Mouse (Mus musculus) right cerebral cortex, postnatal 14 days (tissue): ENCODE measurements around the gene Btbd9.
"Not testable (repeated sequence)": the region's sequence is repeated elsewhere in the genome, so short reads cannot be mapped to it uniquely, and the experiment has no call there.

Source experiments
- DNase-seq: peaks from one replicate; pipeline ENCODE4 v3.0.0; 2022

Btbd9 gene

DNA sequence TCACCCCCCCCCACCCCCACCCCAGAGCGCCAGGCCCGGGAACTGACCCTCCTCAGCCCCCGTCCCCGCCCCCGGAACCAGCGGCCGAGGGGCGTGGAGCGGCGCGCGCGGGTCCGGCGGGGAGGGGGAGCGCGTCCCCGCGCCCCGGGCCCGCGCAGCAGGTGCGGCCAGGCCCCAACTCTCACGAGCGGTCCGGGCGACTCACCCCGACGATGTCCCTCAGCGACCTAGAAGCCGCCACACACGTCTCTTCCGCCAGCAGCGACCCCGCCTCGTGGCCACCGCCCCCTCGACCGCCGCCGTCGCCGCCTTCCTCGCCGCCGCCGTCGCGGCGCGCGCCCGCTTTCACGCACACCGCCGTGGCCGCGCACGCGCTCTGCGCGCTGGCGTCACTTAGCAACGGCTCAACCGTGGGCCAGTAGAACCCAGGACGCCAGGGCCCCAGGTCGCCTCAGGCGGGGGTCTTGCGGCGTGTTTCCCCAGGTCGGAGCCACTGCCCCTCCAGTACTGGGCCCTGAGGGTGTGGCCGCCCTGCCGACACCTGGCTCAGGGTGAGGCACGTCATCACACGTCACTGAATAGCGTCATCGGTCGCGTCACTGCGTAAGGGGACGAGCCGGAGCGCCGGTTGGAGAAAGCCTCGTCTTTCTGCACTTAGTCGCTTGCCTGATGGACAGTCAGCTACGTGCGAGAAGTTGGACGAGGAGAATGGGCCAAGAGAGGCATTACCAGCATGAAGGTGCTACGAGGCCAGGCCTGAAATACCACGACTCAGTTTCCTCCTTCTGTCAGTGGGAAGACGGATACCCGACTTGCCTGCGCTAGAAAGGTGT, at the start of gene Btbd9:
Gene Btbd9 (minus strand): TSS at position 548 of the 833 bp plus-strand sequence.
- DNase-seq = peak; percentile 94

DNA sequence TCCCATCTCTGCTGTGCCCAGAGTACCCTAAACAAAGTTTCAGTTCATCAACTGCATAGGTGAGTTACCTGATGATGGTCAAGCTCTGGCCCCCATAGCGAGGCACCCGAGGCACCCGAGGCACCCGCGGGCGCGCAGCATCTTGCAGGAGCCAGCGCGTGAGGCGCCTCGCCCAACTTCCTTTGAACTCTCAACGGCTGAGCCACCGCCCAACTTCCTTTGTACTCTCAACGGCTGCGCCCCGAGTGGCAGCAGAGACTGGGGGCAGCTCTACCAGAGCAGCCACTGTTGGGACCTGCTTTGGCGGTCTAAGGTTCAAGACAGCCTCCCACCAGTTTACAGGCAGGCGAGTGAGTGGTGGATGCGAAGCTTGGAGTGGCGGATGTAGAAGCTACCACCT, 47.8 kb upstream of the Btbd9 start, which contains the start of gene Dnah8:
Gene Dnah8 (plus strand): TSS at position 223 of the 400 bp plus-strand sequence.
- not testable (repeated sequence) for DNase-seq

DNA sequence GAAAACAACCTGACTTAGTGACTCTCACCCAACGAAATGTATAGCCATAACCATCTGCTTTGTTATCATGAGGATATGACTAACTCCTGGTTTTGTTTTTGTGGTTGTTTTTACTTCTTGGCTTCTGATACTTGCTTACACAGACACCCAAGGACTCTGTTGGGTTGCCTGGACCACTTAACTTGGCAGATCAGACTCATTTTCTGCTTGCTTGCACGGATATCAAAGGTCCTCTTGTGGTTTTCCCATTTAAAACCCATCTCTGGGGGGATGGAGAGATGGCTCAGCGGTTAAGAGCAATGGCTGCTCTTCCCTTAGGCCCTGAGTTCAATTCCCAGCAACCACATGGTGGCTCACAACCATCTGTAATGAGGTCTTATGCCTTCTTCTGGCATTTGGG, 46.9 kb upstream of the Btbd9 start:
- no peak for DNase-seq

DNA sequence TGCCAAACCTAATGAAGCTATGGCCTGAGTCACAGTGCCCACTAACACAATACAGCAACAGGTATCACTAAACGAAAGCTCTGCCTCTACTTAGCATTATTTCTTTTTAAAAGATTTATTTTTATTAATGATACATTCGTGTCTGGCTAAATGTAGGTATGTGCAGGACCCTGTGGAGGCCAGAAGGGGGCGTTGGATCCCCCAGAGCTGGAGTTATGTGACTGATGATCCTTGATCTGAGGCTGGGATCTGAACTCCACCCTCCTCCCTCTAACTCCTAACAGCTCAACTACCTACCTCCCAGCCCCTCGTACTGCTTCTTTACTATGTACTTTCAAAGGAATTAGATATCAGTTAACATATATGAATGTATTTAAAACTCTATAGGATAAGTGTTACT, 45.2 kb upstream of the Btbd9 start:
- DNase-seq = no peak

DNA sequence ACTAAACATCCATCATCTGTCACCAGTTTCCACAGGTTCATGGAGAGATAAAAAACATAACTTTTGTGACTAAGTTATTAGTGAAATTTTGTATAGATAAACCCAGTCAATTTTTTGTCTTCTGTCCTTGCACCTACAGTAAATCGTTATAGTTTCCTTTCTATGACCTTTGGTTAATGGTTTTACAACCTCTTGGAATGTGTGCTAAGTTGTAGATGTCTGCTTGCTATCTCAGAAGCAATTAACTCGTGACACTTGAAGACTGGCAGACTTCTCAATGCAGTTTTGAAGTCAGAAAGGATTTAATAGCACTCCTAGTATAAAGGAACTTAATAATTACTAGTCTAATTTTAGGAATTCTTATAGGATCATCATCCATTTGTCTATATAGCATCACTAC, 44.3 kb upstream of the Btbd9 start:
- DNase-seq = no peak

DNA sequence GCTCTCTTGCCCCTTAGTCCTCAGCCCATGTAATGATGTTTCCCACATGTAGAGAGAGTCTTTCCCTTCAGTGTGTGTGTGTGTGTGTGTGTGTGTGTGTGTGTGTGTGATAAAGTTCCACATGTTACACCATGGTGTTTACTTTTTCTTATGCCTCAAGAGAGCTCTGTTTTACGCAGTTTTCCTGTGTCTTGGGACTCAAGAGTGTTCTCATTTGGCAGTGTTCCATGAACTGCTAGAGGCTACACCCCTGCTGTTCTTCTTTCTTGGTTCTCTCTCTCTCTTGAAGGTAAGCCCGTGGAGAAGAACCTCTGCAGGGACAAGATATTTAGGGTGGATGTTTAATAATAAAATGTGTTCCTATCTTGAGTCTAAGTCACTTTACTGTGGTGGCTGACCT, 42.9 kb upstream of the Btbd9 start:
- no peak for DNase-seq

DNA sequence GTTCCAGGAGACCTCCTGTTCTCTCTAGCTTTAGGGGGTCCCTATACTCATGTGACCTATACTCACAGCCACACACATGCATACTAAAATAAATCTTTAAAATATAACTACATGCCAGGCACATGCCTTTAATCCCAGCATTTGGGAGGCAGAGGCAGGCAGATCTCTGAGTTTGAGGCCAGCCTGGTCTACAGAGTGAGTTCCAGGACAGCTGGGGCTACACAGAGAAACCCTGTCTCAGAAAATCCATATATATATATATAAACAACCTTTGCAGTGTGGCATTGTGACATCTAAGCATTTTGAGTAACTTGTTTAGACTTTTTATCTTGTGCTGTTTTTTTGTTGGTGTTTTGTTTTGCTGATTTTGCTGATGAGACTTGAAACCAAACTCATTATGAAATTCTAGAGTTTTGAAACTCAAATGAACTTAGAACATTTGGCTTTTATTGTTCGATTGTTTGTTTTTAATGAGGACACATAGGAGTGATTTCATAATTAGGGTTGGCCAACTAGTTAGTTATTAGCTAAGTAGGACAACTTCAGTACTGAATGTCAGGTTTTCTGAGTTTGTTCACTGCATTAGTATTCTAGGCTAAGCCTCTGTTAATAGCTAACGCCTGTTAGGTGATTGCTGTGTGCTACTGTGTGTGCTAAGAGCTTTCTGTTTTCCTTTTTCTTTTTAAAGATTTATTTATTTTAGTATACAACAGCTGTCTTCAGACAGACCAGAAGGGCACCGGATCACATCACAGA, 42.0 kb upstream of the Btbd9 start:
- DNase-seq = no peak

DNA sequence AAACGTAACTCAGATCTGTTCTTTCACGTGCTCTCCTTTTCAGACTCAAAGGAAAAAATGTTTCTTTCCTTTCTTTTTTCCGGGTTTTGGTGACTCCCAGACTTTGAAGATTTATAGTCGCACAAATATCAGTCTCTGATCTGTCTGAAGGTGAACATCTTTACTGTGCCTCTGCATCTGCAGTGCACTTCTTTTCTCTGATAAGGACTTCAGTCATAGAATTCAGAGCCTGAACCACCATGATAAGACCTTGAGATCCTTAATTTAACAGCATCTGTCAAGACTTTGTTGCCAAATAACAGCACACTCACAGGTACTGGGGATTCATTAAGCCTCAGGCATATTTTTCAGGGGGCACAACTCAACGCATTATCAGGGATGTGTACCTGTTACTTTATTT, 39.9 kb upstream of the Btbd9 start:
- DNase-seq = no peak

DNA sequence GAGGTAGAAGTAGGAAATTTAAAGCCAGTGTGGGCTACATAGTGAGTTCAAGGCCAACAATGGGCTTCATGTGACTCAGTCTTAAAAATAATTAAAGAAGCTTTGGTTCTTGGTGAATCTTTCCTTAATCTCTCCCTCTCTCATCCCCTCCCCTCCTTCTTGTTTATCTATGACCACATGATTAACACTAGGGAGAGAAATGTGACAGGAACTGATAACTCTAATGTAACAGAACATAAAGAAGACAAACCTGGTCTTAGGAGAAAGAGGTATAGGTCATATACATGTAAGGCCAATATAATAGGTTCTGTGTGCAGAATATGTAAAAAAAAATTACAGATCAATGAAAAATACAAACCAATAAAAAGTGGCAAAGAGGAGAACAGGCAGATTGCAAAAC, 37.1 kb upstream of the Btbd9 start:
- no peak for DNase-seq

DNA sequence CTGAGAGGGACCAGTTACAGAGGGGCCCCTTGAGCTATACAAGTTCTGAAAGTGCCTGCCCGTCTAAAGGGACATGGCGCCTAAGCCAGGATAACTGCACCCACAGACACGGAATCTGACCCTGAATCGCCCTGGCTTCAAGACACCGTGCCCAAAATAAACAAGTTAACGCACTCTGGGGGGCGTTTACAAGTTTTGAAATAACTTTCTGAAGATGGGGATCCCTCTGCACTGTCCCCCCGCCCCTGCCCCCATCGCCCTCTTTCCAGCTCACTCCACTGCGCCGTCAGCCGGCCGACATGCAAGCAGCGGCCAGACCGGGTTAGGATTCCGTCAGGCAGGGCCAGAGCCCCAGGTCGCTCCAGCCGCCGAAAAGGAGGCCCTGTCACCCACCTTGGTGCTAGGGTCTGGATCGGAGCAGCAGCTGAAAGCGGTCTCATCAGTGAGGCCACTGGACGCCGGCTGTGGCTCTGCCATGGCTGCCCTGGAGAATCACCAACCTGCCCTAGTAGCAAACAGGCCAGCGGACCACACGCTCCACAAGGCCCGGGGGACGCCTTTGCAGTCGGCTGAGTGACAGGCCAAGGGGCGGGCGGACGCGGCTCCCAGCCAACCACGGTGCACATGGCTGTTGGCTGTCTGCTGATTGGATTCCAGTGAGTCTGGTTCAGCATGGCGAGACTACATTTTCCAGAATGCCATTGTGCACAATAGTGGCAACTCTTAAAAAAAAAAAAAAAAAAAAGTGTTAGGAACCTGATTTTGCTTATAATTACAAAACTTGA, 36.0 kb upstream of the Btbd9 start:
- peak; percentile 100 for DNase-seq

DNA sequence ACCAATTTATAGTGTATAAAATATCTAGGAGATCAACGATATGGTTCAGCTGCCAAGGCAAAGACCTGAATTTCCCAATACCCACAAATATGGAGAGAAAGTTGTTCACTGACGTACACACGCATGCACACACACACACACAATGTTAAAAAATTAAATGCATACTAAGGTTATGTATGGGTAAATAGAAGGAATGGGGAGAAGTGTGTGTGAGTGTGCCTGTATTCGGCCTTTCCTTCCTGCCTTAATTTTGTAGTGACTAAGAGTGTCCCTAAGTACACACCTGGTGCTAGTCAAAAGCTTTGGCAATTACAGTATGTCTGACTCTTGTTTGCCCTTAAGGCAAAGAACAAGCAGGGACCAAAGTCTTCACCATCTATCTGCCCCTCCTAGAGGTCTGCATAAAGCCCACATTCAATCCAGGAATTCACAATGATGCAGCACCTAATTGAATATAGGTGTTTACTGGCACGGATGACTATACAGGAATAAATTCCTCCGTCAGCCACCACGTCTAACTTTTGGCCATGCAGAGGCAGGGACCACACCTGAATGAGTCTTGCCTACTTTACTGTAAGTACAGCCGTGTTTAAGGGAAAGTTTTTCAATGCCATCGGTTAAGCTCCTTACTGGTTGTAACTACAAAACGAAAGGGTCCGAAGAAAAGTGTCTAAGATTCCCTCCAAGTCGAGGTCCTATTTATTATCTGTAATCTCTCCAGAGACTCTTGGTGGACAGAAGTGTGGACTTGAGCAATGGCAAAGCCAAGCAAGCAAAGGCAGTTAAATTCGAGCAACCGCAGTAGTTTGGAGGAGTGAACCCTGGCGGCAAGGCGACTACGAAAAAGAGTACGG, 35.2 kb upstream of the Btbd9 start:
- no peak for DNase-seq

DNA sequence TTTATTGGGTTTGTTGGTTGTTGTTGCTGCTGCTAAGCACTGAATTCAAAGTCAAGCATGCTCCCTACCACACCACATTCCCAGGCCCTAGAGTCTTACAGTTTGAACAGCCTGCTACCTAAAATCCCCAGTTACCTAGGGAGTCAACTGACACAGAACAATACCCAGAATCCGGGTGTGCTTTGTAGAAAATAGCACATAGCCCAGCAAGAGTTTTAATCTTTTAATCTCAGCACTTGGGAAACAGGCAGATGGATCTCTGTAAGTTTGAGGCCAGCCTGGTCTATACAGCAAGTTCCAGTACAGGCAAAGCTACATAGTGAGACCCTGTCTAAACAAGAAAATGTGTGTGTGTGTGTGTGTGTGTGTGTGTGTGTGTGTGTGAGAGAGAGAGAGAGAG, 34.5 kb upstream of the Btbd9 start:
- no peak for DNase-seq

DNA sequence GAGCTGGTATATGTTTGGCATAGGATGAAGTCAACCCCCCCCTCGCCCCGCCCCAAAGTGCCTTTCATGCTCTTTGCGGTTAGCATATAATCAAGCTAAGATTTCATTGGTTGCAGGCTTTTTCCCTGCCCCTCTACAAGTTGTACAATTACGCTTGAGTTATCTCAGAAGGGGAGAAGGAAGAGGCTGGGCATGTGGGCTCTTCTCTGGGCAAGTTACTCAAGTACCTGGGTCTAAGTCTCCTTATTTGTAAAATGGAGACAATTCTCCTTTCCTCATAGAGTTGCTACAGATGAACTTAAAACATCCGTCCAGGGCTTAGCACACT, 33.7 kb upstream of the Btbd9 start:
- no peak for DNase-seq

DNA sequence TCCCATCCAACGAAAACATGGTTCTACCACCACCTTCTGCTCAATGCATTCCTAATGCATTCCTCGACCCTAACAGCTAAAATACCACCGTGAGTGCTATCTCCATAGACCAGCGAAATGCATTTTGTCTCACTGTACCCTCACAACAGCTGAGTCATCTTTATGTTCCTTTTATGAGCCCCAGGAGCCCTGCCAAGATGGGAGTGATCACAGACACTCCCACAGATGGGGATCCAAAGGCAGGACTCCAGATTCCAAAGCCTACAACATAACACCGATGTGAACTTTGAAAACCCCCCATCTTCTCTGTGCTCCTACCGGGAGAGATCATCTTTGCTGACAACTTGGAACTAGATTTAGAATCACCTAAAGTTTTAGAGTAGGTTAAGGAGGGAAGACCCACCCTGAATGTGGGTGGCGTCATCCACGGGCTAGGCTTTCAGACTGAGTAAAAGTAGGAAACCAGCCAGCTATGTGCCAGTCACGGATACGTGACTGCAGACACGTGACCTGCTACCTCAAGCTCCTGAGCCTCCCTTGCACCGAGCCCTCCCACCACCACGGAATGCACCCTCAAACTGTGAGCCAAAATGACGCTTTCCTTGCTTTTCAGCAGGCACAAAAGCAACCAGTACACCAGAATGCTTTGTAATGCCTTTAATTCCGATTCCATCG, 33.2 kb upstream of the Btbd9 start:
- peak; percentile 29 for DNase-seq

DNA sequence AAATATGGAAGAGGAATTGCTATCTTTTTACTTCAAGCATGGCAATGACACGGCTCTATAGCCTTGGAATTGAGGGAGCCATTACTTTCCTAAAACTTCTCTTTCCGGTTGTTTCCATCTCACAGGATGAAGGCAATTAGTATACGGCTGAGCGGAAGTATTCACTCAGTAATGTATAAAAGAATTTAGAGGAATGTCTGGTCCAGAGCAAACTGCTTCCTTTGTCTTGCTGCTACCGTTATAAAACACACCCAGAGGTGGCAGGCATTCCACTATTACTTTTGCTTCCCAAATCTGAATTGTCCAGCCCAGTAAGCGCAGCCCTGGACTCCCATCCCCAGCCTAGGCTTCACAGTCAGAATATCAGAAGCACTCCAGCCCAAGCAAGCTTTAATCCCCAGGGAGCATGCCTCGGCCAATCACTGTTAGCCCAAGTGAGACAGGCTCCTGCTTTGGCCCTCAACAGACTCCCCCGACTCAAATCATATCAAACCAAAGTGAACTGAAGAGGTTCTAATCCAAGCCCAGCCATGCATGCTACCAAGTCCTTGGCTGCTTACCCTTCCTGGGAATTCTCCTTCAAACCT, 31.7 kb upstream of the Btbd9 start:
- no peak for DNase-seq

DNA sequence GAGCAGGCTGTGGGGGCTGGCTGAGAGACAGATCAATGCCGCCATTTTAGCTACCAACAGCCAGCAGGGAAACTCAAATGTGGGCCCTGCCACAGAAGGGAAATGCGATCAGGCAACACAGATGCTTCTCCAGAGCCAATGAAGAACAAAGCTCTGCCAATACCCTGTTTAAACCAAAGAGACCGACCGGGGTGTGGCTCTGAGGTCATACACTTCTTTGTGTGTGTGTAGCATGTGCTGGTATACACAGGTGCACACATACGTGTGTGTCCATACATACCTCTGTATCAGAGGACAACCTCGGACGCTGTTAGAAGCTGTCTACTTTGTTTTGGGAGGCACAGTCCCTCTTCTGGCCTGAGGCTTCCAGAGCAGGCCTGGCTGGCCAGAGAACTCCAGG, 31.0 kb upstream of the Btbd9 start:
- DNase-seq = no peak

DNA sequence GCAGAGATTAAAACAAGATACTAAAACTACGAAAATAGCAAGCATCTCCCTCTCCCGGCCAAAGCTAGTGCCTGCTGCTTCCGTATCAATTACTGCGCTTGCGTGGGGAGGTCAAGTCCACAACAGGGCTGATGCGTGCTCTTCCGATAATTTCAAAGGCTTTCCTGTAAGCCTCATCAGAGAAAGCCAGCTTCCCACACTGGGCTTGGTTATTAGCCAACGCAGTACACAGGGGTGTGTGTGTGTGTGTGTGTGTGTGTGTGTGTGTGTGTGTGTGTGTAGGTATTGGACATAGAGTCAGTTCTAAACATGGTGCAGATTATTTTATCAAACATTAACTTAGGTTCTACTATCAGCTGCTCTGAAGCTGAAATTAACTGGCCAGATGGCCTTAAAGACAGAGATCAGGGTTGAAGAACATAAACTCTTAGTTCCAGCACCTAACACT, 30.4 kb upstream of the Btbd9 start:
- DNase-seq = no peak

DNA sequence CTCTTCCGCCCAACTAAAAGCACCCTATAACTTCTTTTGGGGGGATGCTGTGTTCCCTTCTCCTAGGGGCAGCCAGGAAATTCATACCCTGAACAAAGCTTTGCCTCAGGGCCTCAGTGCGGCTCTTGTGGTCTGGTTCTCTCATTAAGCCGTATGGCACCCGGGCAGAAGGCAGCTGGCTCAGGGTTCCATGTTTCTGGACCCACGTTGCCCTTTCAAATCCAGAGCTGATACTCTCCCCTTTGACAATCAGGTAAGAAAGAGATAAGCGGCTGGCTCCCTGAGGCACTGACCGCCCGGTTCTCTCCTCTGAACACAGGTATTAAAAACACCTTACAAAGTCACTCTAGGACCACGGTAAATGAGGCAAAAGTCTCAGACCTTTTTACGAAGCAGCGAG, 29.9 kb upstream of the Btbd9 start:
- DNase-seq = no peak

DNA sequence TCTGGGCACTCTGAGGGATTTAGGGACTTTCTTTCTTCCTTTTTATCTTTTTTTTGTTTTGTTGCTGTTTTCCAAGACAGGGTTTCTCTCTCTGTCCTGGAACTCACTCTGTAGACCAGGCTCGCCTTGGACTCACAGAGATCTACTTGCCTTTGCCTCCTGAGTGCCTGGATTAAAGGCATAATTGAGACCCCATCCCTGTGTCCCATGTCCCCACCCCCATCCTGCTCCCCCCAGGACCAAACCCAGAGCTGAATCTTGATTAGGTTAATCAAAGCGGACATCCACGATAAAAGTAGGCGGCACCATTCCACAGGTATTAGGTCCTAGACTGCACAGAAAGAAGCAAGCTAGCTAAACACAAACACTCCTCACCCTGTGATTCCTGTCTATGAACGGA, 28.7 kb upstream of the Btbd9 start:
- no peak for DNase-seq

DNA sequence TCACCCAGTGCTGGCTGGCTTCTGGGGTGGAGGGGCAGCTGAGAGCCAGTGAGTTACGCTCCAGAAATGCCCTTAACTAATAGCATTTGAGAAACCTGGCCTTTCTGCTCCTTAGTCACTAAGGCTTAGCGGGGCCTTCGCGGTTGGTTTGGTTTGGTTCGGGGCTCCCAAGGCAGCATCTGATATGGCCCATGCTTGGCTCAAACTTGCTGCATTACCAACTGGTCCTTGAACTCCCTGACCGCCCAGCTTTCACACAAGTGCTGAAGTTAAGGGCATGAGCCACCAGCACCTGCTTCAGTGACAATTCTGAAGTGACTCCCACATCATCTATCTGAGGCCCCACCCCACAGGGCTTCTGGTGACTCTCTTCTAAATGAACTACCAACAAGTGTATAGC, 28.0 kb upstream of the Btbd9 start:
- no peak for DNase-seq

DNA sequence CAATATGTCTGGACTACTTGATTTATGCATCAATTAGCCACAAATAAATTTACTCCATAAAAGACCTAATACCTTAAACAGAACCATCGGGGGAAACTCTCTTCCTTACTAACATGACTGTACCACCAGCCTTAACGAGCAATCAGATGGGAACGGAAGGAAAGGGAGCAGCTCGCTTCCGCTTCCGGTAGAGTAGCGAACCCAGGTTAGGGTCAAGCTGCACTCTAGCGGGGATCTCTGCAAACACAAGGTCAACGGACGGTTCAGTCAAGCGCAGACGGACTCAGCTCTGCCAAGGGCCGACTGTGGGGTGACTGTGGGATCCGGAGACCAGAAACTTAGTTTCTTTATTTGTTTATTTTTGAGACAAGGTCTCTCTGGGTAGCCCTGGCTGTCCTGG, 25.9 kb upstream of the Btbd9 start:
- DNase-seq = no peak

DNA sequence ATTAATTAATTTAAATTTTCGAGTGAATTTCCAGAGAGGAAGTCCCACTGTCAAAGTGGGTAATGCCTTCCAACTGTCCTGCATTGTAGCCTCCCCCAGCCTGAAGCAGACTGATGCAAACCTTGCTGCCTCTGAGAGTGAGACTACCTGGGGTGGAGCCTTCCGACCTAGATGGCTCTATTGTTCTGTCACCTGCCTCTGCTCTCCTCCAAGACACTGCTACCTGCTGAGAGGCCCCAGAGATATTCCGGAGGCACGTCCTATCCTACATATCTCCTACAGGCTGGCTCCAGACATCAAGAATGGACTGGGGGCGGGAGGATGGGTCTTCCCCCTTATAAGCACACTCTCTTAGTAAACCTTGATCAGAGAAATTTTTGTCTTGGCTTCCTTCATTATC, 22.0 kb upstream of the Btbd9 start:
- no peak for DNase-seq
